Mouse (Mus musculus) testis, adult 2 months (tissue): ENCODE measurements at regions not wholly inside any gene's neighbourhood (a gene's known extent, or its start where the extent isn't known, plus 50 kb on each side); places are given as distances from the start of the nearest gene placed in this dataset.

Experiments
- CTCF ChIP-seq: fragments of 200-500 bp; IDR thresholded peaks from 2 replicates; pipeline ENCODE4 v1.5.1; 2012; ENCODE audit warnings: low read depth, mild to moderate bottlenecking, inconsistent platforms, low read length, moderate library complexity; ENCODE audit not compliant: control insufficient read depth, insufficient read depth, insufficient replicate concordance
- POLR2A ChIP-seq: fragments of 200-500 bp; IDR thresholded peaks from 2 replicates; pipeline ENCODE4 v1.6.1; 2012; ENCODE audit warnings: low read depth, mild to moderate bottlenecking, inconsistent platforms, low read length, moderate library complexity; ENCODE audit not compliant: control insufficient read depth

DNA sequence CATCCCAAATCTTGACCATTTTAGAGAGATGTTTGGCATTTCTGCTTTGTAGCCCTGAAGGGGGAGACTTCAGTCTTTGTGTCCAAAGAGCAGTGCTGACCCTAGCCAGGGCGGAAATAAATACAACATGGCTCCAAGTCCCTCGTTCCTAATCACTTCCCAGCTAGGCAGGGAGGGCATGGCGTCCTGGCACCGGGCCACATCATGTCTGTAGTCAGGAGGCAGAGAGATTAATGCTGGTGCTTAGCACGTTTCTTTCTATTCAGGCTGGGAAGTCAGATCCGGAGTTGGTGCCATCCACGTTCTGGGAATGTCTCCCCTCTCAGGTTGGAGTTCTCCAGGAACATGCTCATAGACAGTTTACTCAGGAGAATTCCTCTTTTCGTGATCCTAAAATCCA is 206.3 kb upstream of the Zfp64 start:
- TF ChIP-seq CTCF: no peak
- no peak for TF ChIP-seq POLR2A
